Mouse (Mus musculus) spleen, adult 2 months (tissue): ENCODE measurements at regions not wholly inside any gene's neighbourhood (a gene's known extent, or its start where the extent isn't known, plus 50 kb on each side); places are given as distances from the start of the nearest gene placed in this dataset.

ENCODE experiments used
- CTCF ChIP-seq: fragments of 200-500 bp; IDR thresholded peaks from 2 replicates; pipeline ENCODE4 v1.5.1; 2011; ENCODE audit warnings: mild to moderate bottlenecking, inconsistent platforms; ENCODE audit not compliant: insufficient read depth, insufficient read length, insufficient replicate concordance; ENCODE audit errors: extremely low read depth
- POLR2A ChIP-seq: fragments of 200-500 bp; IDR thresholded peaks from 2 replicates; pipeline ENCODE4 v1.6.1; 2011; ENCODE audit warnings: low read depth, low read length, inconsistent platforms

DNA sequence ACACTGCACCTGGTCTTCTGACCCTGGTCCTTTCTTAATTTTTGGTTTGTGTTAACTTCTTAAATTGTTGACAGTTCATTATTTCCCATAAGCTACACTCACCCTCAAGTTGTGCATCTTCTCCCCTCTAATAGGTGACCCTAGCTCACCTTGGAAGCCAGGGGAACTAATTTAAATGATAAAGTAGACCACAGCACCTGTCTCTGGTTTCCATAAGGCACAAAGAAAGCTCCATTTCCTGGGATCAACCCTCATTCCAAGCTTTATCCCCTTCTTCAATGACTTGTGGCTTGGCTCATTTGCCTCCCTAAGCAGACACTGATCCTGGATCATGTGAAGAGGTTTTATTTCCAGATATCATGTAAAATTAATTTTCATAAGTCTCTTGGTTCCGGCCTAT, 276.1 kb upstream of the Tle4 start:
- TF ChIP-seq POLR2A (no peak), CTCF (no peak)
